Mouse (Mus musculus): Measurements from ENCODE around the gene Aplnr.

DNA sequence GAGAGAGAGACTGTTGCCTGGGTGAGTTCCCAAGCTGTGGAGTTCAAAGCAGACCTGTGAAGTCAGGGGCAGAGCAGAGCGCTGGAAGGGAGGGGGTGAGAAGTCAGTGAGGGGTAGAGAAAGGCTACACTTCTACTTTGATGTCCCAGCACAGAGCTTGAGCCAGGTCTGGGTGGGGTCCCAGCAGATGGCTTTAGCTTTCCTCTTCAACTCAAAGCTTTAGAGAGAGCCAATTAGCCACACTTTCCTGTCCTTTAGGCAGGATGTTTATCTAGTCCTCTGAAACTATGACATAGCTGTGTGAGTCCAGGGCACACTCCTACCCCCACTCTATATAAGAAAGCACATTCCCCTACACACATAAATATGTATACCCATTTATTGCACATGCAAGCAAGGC, 4.3 kb upstream of the Aplnr start:
- TF ChIP-seq POLR2A (IDR thresholded peaks at IDR 0.05; ENCODE audit: low read depth, low read length): no peak
- TF ChIP-seq CTCF (IDR thresholded peaks at IDR 0.05; ENCODE audit: extremely low read depth, insufficient read depth, insufficient read length, insufficient replicate concordance): no peak

All from spleen, adult 2 months (tissue).